Mouse (Mus musculus): ENCODE measurements around the gene Hspbp1. TPM values are rescaled to one million over a fixed set of nuclear protein-coding genes. Genes with fewer than 3 reads are reported as not detected.

Hspbp1 gene
- polyA plus RNA-seq, 1 experiment from 2014 or later = 146 TPM

GRCm38 (mm10) chr7:4652726-4653125 is 32.1 kb downstream of the Hspbp1 start:
- 91% methylated on average over 5 of the region's 5 CpGs for WGBS
- ATAC-seq (replicated peaks) = no peak
- peaks cover 33% of the 10 kb centered on the region for H3K4me1 ChIP-seq
- no peaks in the 10 kb centered on the region for H3K9me3 ChIP-seq
- H3K27ac ChIP-seq (replicated peaks) = no peak overlapping the region
- peaks cover 3% of the 10 kb centered on the region; the same call in 1 of the 2 replicates for H3K36me3 ChIP-seq
- no peak overlapping the region for H3K4me3 ChIP-seq
- no peaks in the 10 kb centered on the region for H3K27me3 ChIP-seq
- H3K4me2 ChIP-seq (replicated peaks) = no peak overlapping the region
- H3K9ac ChIP-seq (replicated peaks) = no peak overlapping the region

DNA sequence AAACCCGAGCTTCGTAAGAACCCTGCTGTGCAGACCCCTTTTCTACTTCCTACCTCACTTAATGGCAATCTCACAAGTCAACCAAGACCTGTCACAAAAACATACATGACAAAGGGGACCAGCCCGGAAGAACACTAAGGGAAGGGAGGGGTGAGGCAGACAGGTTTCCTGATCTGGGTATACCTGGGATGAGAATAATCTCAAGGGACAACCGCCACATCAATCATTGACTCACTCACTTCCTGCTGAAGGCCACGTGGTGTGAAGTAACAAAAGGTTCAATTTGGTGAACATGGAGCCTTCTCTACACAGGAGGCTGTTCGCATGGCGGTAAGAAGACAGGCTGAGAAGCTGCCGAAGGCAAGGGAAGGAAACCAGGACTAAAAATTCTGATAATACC is 33.3 kb downstream of the Hspbp1 start:
- H3K27ac ChIP-seq (replicated peaks) = no peak overlapping the region
- no peaks in the 10 kb centered on the region for H3K9me3 ChIP-seq
- H3K4me1 ChIP-seq = peaks cover 21% of the 10 kb centered on the region
- ATAC-seq (replicated peaks) = no peak
- H3K4me3 ChIP-seq = no peak overlapping the region
- H3K27me3 ChIP-seq = no peaks in the 10 kb centered on the region
- H3K36me3 ChIP-seq = peaks cover 6% of the 10 kb centered on the region; the same call in 1 of the 2 replicates
- H3K9ac ChIP-seq (replicated peaks) = no peak overlapping the region
- no peak overlapping the region for H3K4me2 ChIP-seq (replicated peaks)
- WGBS = 85% methylated on average over 8 of the region's 8 CpGs

DNA sequence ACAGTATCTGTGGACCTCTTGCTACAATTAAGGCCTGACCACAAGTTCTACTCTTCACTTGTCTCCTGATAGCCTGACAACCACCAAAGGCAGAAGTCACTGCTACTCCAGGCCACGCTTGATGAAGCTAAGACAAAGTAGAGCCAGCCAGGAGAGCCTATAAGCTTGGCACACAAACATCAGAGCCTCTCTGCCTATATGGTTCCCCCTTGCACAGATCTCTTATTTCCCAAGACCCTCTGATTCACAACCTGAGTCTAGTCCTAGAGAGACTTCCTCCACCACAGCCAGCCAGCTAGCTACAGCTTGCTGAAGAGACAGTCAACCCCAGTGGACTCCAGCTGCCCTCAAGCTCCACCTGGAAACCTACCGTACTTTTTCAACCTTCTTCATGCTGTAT is 36.9 kb downstream of the Hspbp1 start:
- peaks cover 37% of the 10 kb centered on the region for H3K36me3 ChIP-seq
- no peaks in the 10 kb centered on the region for H3K4me1 ChIP-seq
- no peaks in the 10 kb centered on the region for H3K9me3 ChIP-seq
- H3K4me3 ChIP-seq = no peak overlapping the region
- H3K9ac ChIP-seq (replicated peaks) = no peak overlapping the region
- H3K27me3 ChIP-seq = no peaks in the 10 kb centered on the region
- ATAC-seq (replicated peaks) = no peak
- no peak overlapping the region for H3K27ac ChIP-seq (replicated peaks)
- WGBS = 86% methylated on average over 2 of the region's 2 CpGs
- H3K4me2 ChIP-seq (replicated peaks) = no peak overlapping the region

GRCm38 (mm10) chr7:4647291-4647690 is 37.6 kb downstream of the Hspbp1 start:
- Histone ChIP-seq H3K9ac (replicated peaks) (no peak overlapping the region), H3K36me3 (peaks cover 42% of the 10 kb centered on the region)
- WGBS = 85% methylated on average over 6 of the region's 6 CpGs

DNA sequence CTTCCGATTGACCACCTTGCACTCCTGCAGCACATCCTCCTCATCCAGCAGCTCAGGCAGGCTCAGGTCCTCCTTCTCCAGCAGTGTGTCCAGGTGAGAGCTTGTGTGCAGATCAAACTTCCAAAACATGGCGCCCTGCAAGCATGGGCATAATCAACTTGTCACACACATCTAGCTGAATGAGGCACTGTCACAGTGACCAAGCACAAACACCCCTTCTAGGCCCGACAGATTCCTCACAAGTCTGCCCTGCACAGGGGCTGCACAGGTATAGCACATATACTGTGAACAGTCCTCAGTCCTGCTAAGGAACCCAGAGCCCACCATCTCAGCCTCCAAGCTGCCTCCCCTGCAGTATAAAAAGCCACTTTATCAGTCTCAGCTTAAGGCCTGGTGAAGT is 38.1 kb downstream of the Hspbp1 start:
- 90% methylated on average over 3 of the region's 3 CpGs for WGBS
- no peak for ATAC-seq (replicated peaks)
- H3K36me3 ChIP-seq = peaks cover 47% of the 10 kb centered on the region

More at GRCm38 (mm10) chr7:4647291-4647690, 37.6 kb downstream of the Hspbp1 start:
- Histone ChIP-seq H3K9me3 (no peaks in the 10 kb centered on the region), H3K27ac (replicated peaks) (no peak overlapping the region), H3K4me3 (no peak overlapping the region), H3K4me2 (replicated peaks) (no peak overlapping the region), H3K27me3 (no peaks in the 10 kb centered on the region), H3K4me1 (no peaks in the 10 kb centered on the region)
- ATAC-seq (replicated peaks) = no peak

GRCm38 (mm10) chr7:4643225-4643624 is 41.6 kb downstream of the Hspbp1 start:
- H3K9me3 ChIP-seq = no peaks in the 10 kb centered on the region
- no peaks in the 10 kb centered on the region for H3K4me1 ChIP-seq
- no peak for ATAC-seq (replicated peaks)
- peaks cover 72% of the 10 kb centered on the region for H3K36me3 ChIP-seq
- H3K27ac ChIP-seq (replicated peaks) = no peak overlapping the region
- H3K27me3 ChIP-seq = no peaks in the 10 kb centered on the region
- no peak overlapping the region for H3K4me2 ChIP-seq (replicated peaks)
- H3K4me3 ChIP-seq = no peak overlapping the region
- no peak overlapping the region for H3K9ac ChIP-seq (replicated peaks)
- WGBS = 91% methylated on average over 6 of the region's 6 CpGs

More for the DNA sequence above, 38.1 kb downstream of the Hspbp1 start:
- H3K4me3 ChIP-seq = no peak overlapping the region
- no peaks in the 10 kb centered on the region for H3K4me1 ChIP-seq
- H3K27me3 ChIP-seq = no peaks in the 10 kb centered on the region
- no peak overlapping the region for H3K4me2 ChIP-seq (replicated peaks)
- no peak overlapping the region for H3K27ac ChIP-seq (replicated peaks)
- no peaks in the 10 kb centered on the region for H3K9me3 ChIP-seq
- no peak overlapping the region for H3K9ac ChIP-seq (replicated peaks)

- no peak overlapping the region for H3K4me2 ChIP-seq (replicated peaks)
- H3K4me1 ChIP-seq = no peaks in the 10 kb centered on the region
- WGBS = 89% methylated on average over 7 of the region's 7 CpGs
- no peak overlapping the region for H3K27ac ChIP-seq (replicated peaks)
- H3K4me3 ChIP-seq = no peak overlapping the region
- no peak overlapping the region for H3K9ac ChIP-seq (replicated peaks)
- no peaks in the 10 kb centered on the region for H3K27me3 ChIP-seq
- no peak for ATAC-seq (replicated peaks)
- peaks cover 80% of the 10 kb centered on the region for H3K36me3 ChIP-seq
- H3K9me3 ChIP-seq = no peaks in the 10 kb centered on the region
Measured at GRCm38 (mm10) chr7:4641956-4642355, 42.9 kb downstream of the Hspbp1 start.

DNA sequence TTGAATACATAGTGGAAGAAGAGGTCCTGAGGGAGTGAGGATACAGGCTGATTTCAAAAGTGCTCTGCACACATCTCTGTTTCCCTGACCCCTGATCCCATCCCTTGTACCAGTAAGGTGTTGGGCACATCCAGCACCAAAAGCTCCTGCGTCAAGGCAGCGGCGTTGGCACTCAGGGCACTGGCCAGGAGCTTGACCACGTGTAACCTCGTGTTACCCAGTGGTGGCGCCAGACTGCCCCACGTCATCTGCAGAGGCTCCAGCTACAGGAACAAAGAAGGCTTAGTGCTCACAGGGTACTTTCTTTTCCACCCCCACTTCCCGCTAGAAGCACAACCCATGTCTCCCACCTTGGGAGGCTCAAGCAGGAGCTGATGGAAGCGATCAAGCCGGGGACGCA is 43.7 kb downstream of the Hspbp1 start:
- Histone ChIP-seq H3K36me3 (peaks cover 80% of the 10 kb centered on the region), H3K4me3 (no peak overlapping the region), H3K9me3 (no peaks in the 10 kb centered on the region), H3K27me3 (no peaks in the 10 kb centered on the region), H3K27ac (replicated peaks) (no peak overlapping the region), H3K4me2 (replicated peaks) (no peak overlapping the region), H3K9ac (replicated peaks) (no peak overlapping the region), H3K4me1 (no peaks in the 10 kb centered on the region)
- ATAC-seq (replicated peaks) = no peak
- WGBS = 83% methylated on average over 11 of the region's 11 CpGs

DNA sequence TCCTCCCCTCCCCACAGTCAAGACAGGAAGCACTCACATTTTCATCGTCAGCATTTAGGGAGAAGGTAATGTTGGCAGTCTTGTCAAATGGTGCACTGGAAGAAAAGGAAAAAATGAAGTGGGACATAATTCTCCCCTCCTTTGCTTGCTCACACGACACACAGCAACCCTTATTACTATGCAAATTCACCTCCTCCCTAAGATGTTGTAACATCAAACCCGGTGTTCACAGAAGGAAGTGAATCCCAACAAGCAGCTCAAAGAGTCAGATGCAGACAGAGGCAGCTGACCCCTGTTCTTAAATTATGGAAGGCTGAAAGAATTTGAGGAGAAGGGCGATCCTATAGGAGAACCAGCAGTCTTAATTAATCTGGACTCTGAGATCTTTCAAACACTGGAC is 48.7 kb downstream of the Hspbp1 start:
- no peaks in the 10 kb centered on the region for H3K27me3 ChIP-seq
- peaks cover 76% of the 10 kb centered on the region for H3K36me3 ChIP-seq
- no peaks in the 10 kb centered on the region for H3K9me3 ChIP-seq
- no peak overlapping the region for H3K4me2 ChIP-seq (replicated peaks)
- WGBS = 94% methylated on average over 4 of the region's 4 CpGs
- no peak overlapping the region for H3K9ac ChIP-seq (replicated peaks)
- H3K4me3 ChIP-seq = no peak overlapping the region
- H3K4me1 ChIP-seq = no peaks in the 10 kb centered on the region
- no peak for ATAC-seq (replicated peaks)
- no peak overlapping the region for H3K27ac ChIP-seq (replicated peaks)

DNA sequence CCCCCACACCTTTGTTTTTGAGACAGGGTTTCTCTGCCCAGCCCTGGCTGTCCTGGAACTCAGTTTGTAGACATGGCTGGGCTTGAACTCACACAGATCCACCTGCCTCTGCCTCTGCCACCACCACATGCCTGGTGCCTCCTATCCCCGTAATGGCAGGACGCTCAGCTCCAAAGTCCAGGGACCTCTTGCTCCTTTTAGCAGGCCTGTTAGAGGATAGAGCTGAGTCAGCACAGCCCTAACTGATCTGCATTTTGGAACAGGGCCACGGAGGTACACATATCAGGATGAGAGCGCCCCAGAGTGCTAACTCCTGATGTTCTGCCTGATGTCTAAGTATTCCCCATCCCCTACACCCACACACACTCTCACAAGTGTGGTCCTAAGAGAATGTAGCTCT is 53.8 kb downstream of the Hspbp1 start, which contains the start of gene Tmem86b:
TSS of gene Tmem86b (minus strand) at position 392 of the 400 bp plus-strand sequence.
- peaks cover 68% of the 10 kb centered on the region for H3K36me3 ChIP-seq
- H3K4me1 ChIP-seq = no peaks in the 10 kb centered on the region
- no peaks in the 10 kb centered on the region for H3K27me3 ChIP-seq
- ATAC-seq (replicated peaks) = no peak
- no peak within 1 kb of the TSS for H3K27ac ChIP-seq (replicated peaks)
- 95% methylated on average over 4 of the region's 4 CpGs for WGBS
- no peak within 1 kb of the TSS for H3K9ac ChIP-seq (replicated peaks)
- no peak within 1 kb of the TSS for H3K4me3 ChIP-seq
- H3K9me3 ChIP-seq = no peaks in the 10 kb centered on the region
- H3K4me2 ChIP-seq (replicated peaks) = no peak within 1 kb of the TSS

GRCm38 (mm10) chr7:4630198-4630597 is 54.7 kb downstream of the Hspbp1 start:
- H3K9ac ChIP-seq (replicated peaks) = no peak overlapping the region
- H3K36me3 ChIP-seq = peaks cover 61% of the 10 kb centered on the region
- H3K27me3 ChIP-seq = no peaks in the 10 kb centered on the region
- no peaks in the 10 kb centered on the region for H3K4me1 ChIP-seq
- ATAC-seq (replicated peaks) = no peak
- no peak overlapping the region for H3K4me3 ChIP-seq
- H3K9me3 ChIP-seq = no peaks in the 10 kb centered on the region
- no peak overlapping the region for H3K4me2 ChIP-seq (replicated peaks)
- H3K27ac ChIP-seq (replicated peaks) = no peak overlapping the region
- 96% methylated on average over 1 of the region's 1 CpGs for WGBS

- H3K9ac ChIP-seq (replicated peaks) = no peak overlapping the region
- no peak overlapping the region for H3K4me3 ChIP-seq
- H3K36me3 ChIP-seq = peaks cover 56% of the 10 kb centered on the region
- WGBS = 93% methylated on average over 5 of the region's 5 CpGs
- no peaks in the 10 kb centered on the region for H3K4me1 ChIP-seq
- H3K27ac ChIP-seq (replicated peaks) = no peak overlapping the region
- ATAC-seq (replicated peaks) = no peak
- no peaks in the 10 kb centered on the region for H3K27me3 ChIP-seq
- H3K9me3 ChIP-seq = no peaks in the 10 kb centered on the region
- H3K4me2 ChIP-seq (replicated peaks) = no peak overlapping the region
Measured at GRCm38 (mm10) chr7:4629586-4629985, 55.3 kb downstream of the Hspbp1 start.

GRCm38 (mm10) chr7:4625928-4626327 is 58.9 kb downstream of the Hspbp1 start:
- no peak for ATAC-seq (replicated peaks)
- H3K4me3 ChIP-seq = no peak overlapping the region
- no peaks in the 10 kb centered on the region for H3K4me1 ChIP-seq
- no peak overlapping the region for H3K9ac ChIP-seq (replicated peaks)
- 92% methylated on average over 2 of the region's 2 CpGs for WGBS
- H3K36me3 ChIP-seq = peaks cover 23% of the 10 kb centered on the region
- H3K27ac ChIP-seq (replicated peaks) = no peak overlapping the region
- H3K4me2 ChIP-seq (replicated peaks) = no peak overlapping the region
- no peaks in the 10 kb centered on the region for H3K9me3 ChIP-seq
- H3K27me3 ChIP-seq = no peaks in the 10 kb centered on the region

Measured in forebrain, embryonic 15.5 days (tissue).